Mouse (Mus musculus) lung, embryonic 15.5 days (tissue): ENCODE measurements around the gene Ctnna2. TPM values are rescaled to one million over a fixed set of nuclear protein-coding genes. Genes with fewer than 3 reads are reported as not detected.

Experiments
- ATAC-seq: fragments of 200-750 bp; cut with Nextera tagmentation; 2 replicates; pipeline ENCODE4 v1.8.0; 2017; ENCODE audit warnings: moderate number of reproducible peaks, borderline replicate concordance; ENCODE audit not compliant: low FRiP score, low TSS enrichment; ENCODE audit errors: extremely low read depth
- H3K27ac ChIP-seq: fragments of 300-500 bp; sonication (generic); 2 replicates; pipeline ENCODE4 v1.5.1; 2015; ENCODE audit warnings: moderate library complexity, mild to moderate bottlenecking, inconsistent platforms
- H3K27me3 ChIP-seq: fragments of 300-500 bp; sonication (generic); 2 replicates; pipeline ENCODE4 v1.6.1; 2015; ENCODE audit warnings: inconsistent platforms
- H3K36me3 ChIP-seq: fragments of 300-500 bp; sonication (generic); 2 replicates; pipeline ENCODE4 v1.6.1; 2015; ENCODE audit warnings: inconsistent platforms
- H3K4me1 ChIP-seq: fragments of 300-500 bp; sonication (generic); 2 replicates; pipeline ENCODE4 v1.6.1; 2015; ENCODE audit warnings: inconsistent platforms
- H3K4me2 ChIP-seq: fragments of 300-500 bp; sonication (generic); 2 replicates; pipeline ENCODE4 v1.6.1; 2015; ENCODE audit warnings: inconsistent platforms, mild to moderate bottlenecking, moderate library complexity
- H3K4me3 ChIP-seq: fragments of 300-500 bp; sonication (generic); 2 replicates; pipeline ENCODE4 v1.5.1; 2015; ENCODE audit warnings: mild to moderate bottlenecking, inconsistent platforms
- H3K9ac ChIP-seq: fragments of 300-500 bp; sonication (generic); 2 replicates; pipeline ENCODE4 v1.6.1; 2015; ENCODE audit warnings: inconsistent platforms
- H3K9me3 ChIP-seq: fragments of 300-500 bp; sonication (generic); 2 replicates; pipeline ENCODE4 v1.6.1; 2016; ENCODE audit warnings: inconsistent platforms
- WGBS: fragments of 180-500 bp; shearing (Covaris S2); methylation state at CpG from one replicate; pipeline ENCODE4 v1.1.7; 2015; 5-methylcytosine and 5-hydroxymethylcytosine counted together
- polyA plus RNA-seq: library from polyadenylated mRNA; unstranded; fragments of >200 nt; fragmentation: Nextera tagmentation; extraction: Ambion mirVana; gene quantifications from 2 replicates; pipeline ENCODE4 v1.2.1, GENCODE M21; 2015

The Ctnna2 gene
- polyA plus RNA-seq, 1 experiment from 2014 or later, result 2.0 TPM

DNA sequence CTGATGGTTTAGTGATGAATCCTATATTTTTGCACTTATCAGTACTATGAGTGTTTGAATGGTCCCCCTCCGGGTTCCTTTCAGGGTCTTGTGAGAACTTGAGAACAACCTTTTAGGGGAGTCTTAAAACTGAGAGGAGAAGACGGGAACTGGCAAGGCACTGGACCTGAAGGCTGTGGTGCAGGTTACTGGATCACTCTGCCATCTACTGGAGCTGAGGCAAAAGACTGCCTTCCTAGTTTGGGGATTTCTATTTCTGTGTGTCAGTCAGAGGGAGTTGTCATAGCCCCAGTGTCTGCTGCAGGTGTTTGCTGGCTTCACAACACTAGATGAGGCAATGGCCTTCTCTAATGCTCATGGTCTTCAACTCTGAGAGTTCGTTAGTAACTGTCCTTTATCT is 406.9 kb downstream of the Ctnna2 start:
- Histone ChIP-seq H3K27ac (no peak overlapping the region), H3K27me3 (no peaks in the 10 kb centered on the region), H3K4me3 (no peak overlapping the region), H3K9me3 (no peaks in the 10 kb centered on the region), H3K9ac (no peak overlapping the region), H3K4me2 (no peak overlapping the region), H3K4me1 (no peaks in the 10 kb centered on the region), H3K36me3 (no peaks in the 10 kb centered on the region)
- WGBS, result 35% methylated on average over 3 of the region's 3 CpGs
- ATAC-seq, result no peak

GRCm38 (mm10) chr6:77569851-77570250 is 409.6 kb downstream of the Ctnna2 start:
- H3K4me1 ChIP-seq, result no peaks in the 10 kb centered on the region
- 84% methylated on average over 3 of the region's 3 CpGs for WGBS

DNA sequence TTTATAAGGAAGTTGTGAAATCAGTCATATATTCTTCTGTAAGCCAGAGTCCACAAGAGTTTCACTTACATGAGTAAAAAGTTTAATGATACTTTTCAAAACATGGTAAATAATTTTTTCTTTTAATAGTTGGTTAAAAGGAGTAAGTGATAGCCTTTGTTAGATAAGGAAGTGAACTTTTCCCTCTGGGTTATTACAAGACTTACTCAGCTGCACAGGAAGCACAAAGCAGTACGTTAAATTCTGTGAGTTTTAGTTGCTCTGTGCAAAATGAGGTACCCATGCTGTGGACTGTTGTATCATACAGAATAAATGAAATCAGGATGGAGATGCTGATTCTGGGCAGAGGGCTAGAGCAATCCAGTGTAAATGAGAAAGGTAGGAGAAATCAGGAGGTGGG is 423.3 kb downstream of the Ctnna2 start:
- Histone ChIP-seq H3K27ac (no peak overlapping the region), H3K4me1 (no peaks in the 10 kb centered on the region), H3K9ac (no peak overlapping the region), H3K4me2 (no peak overlapping the region), H3K27me3 (no peaks in the 10 kb centered on the region), H3K4me3 (no peak overlapping the region), H3K36me3 (no peaks in the 10 kb centered on the region), H3K9me3 (no peaks in the 10 kb centered on the region)
- 61% methylated on average over 1 of the region's 1 CpGs for WGBS
- no peak for ATAC-seq

More at GRCm38 (mm10) chr6:77569851-77570250, 409.6 kb downstream of the Ctnna2 start:
- no peak overlapping the region for H3K27ac ChIP-seq
- no peak for ATAC-seq
- H3K9ac ChIP-seq, result no peak overlapping the region
- no peak overlapping the region for H3K4me2 ChIP-seq
- no peak overlapping the region for H3K4me3 ChIP-seq
- H3K9me3 ChIP-seq, result no peaks in the 10 kb centered on the region
- H3K36me3 ChIP-seq, result no peaks in the 10 kb centered on the region
- H3K27me3 ChIP-seq, result no peaks in the 10 kb centered on the region

GRCm38 (mm10) chr6:77537055-77537807 is 442.3 kb downstream of the Ctnna2 start:
- Histone ChIP-seq H3K27me3 (no peaks in the 10 kb centered on the region), H3K9ac (no peak overlapping the region), H3K4me1 (no peaks in the 10 kb centered on the region), H3K4me3 (no peak overlapping the region), H3K9me3 (no peaks in the 10 kb centered on the region), H3K4me2 (no peak overlapping the region), H3K36me3 (no peaks in the 10 kb centered on the region), H3K27ac (no peak overlapping the region)
- no peak for ATAC-seq
- 16% methylated on average over 15 of the region's 15 CpGs for WGBS

DNA sequence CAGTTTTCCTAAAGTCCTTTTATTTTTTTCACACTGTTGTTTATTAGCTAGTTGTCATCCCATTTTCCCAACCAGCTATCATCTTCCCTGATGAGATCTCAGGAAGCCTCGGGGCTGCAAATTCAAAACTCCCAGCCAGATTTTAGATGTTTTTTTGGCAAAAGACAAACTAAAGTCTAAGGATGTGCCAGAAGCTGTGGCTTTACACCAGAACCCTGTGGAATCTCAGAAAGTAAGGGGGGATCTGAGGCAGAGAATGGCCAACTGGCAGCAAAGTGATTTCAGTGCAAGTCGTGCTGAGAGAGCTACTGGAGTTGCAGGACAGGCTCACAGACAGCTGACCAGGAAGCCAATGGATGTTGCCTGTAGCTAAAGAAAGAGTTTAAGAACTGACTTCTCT is 451.9 kb downstream of the Ctnna2 start:
- WGBS, result 42% methylated on average over 2 of the region's 2 CpGs
- H3K9ac ChIP-seq, result no peak overlapping the region
- H3K9me3 ChIP-seq, result no peaks in the 10 kb centered on the region
- ATAC-seq, result no peak
- H3K27ac ChIP-seq, result no peak overlapping the region
- no peaks in the 10 kb centered on the region for H3K27me3 ChIP-seq
- H3K4me1 ChIP-seq, result no peaks in the 10 kb centered on the region
- no peak overlapping the region for H3K4me3 ChIP-seq
- no peaks in the 10 kb centered on the region for H3K36me3 ChIP-seq
- no peak overlapping the region for H3K4me2 ChIP-seq

DNA sequence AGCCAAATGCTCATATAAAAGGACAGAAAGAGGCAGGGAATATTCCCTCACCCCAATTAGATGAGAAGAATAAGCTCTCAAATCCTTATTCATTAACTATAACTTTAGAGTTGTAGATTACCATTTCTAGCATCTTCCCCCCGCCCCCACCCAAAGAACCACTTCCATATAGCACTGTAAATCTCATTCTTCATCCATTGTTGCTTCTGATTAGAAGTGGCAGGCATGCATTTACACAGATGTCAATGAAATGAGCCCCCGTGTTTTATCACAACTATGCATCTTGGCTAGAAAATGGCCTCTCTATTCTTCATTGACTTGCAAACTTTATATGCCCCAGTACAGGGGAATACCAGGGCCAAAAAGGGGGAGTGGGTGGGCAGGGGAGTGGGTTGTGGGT is 457.7 kb downstream of the Ctnna2 start:
- WGBS, result 61% methylated on average over 2 of the region's 2 CpGs
- no peak for ATAC-seq
- no peaks in the 10 kb centered on the region for H3K36me3 ChIP-seq
- no peaks in the 10 kb centered on the region for H3K9me3 ChIP-seq
- no peak overlapping the region for H3K4me2 ChIP-seq
- H3K4me1 ChIP-seq, result no peaks in the 10 kb centered on the region
- H3K4me3 ChIP-seq, result no peak overlapping the region
- no peak overlapping the region for H3K9ac ChIP-seq
- no peak overlapping the region for H3K27ac ChIP-seq
- no peaks in the 10 kb centered on the region for H3K27me3 ChIP-seq

DNA sequence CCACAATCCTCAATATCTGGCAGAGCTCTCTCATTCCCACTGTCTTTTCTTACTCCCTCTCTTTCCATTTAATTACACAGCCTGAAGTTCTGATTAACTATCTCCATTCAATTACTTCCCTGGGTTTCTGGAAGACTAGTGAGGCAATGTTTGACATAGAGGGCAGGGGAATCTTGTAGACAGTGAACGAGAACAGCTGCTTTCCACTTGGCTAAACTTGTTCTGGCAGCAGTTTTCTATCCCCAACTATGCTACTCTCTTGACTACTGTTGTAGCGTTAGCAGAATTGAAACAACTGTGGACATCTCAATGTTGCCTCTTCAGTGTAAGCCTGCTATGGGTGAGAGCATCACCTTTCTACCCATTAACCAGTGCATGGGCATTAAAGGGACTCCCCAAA is 463.0 kb downstream of the Ctnna2 start:
- WGBS, result 47% methylated on average over 2 of the region's 2 CpGs
- peak; percentile 55; the same call in 1 of the 2 replicates for ATAC-seq
- H3K27me3 ChIP-seq, result no peaks in the 10 kb centered on the region

DNA sequence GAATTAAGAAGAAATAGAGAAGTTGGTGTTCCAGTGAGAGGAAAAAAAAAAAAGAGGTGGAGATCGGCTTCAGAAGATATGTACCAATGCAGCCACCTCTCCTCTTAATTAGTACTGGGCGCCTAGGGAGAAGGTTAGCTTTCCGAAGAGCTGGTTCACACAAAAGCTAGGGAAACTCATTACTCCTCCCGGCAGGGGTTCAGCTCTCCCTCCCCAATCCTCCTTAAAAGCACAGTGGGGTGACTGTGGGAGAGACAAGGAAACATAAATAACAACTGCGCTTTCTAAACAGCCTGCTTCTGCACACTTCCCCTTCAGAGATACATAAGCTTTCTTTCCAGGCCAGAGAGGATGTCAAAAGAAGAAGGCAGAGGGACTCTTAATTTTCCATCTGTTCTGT is 467.7 kb downstream of the Ctnna2 start:
- Histone ChIP-seq H3K4me1 (no peaks in the 10 kb centered on the region), H3K27me3 (no peaks in the 10 kb centered on the region), H3K9ac (no peak overlapping the region), H3K36me3 (no peaks in the 10 kb centered on the region), H3K4me3 (no peak overlapping the region), H3K27ac (no peak overlapping the region), H3K4me2 (no peak overlapping the region), H3K9me3 (no peaks in the 10 kb centered on the region)
- 15% methylated on average over 5 of the region's 5 CpGs for WGBS
- ATAC-seq, result no peak

More for the DNA sequence above, 463.0 kb downstream of the Ctnna2 start:
- Histone ChIP-seq H3K27ac (no peak overlapping the region), H3K4me3 (no peak overlapping the region), H3K4me2 (no peak overlapping the region), H3K36me3 (no peaks in the 10 kb centered on the region), H3K9me3 (no peaks in the 10 kb centered on the region), H3K4me1 (no peaks in the 10 kb centered on the region), H3K9ac (no peak overlapping the region)

DNA sequence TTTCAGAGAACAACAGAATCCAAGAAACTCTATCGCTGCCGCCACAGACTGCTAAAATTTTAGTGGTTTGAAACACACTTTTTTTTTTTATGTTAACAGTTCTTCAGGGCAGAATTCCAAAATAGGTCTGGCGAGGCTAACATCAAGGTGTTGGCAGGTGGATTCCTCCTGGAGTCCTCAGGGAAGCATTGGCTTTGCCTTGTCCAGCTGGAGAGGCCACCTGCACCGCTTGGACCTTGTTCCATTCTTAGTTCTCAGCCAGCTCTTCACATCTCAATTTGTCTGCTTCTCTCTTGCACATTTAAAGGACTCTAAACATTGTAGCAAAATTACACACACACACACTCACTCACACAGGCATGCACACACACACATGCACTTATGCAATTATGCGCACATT is 487.8 kb downstream of the Ctnna2 start:
- no peaks in the 10 kb centered on the region for H3K9me3 ChIP-seq
- H3K27me3 ChIP-seq, result no peaks in the 10 kb centered on the region
- no peaks in the 10 kb centered on the region for H3K4me1 ChIP-seq
- 67% methylated on average over 5 of the region's 5 CpGs for WGBS
- no peak for ATAC-seq
- H3K27ac ChIP-seq, result no peak overlapping the region
- no peak overlapping the region for H3K4me2 ChIP-seq
- no peaks in the 10 kb centered on the region for H3K36me3 ChIP-seq
- no peak overlapping the region for H3K4me3 ChIP-seq
- H3K9ac ChIP-seq, result no peak overlapping the region

DNA sequence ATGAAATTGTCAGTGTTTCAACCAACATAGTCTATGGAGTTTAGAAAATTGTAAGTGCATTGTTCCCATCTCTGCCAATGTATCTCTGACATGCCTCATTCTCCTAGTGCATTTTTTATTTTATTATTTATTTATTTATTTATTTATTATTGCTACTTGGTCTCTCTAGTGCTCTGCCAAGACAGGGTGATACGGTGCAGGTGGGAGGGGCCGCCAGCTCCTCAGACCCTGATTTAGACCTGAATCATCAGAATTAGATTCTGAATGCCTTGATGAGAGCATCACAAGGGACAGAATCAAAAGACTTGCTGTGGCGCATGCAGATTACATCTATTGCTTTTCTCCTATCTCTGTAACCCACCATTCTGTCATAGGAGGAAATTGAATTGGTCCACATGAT is 492.8 kb downstream of the Ctnna2 start:
- Histone ChIP-seq H3K4me2 (no peak overlapping the region), H3K4me1 (no peaks in the 10 kb centered on the region), H3K27me3 (no peaks in the 10 kb centered on the region), H3K9ac (no peak overlapping the region), H3K36me3 (no peaks in the 10 kb centered on the region), H3K9me3 (no peaks in the 10 kb centered on the region), H3K27ac (no peak overlapping the region), H3K4me3 (no peak overlapping the region)
- 88% methylated on average over 3 of the region's 3 CpGs for WGBS
- no peak for ATAC-seq

GRCm38 (mm10) chr6:77482081-77482480 is 497.4 kb downstream of the Ctnna2 start:
- H3K27ac ChIP-seq, result no peak overlapping the region
- no peak for ATAC-seq
- 78% methylated on average over 3 of the region's 3 CpGs for WGBS
- no peaks in the 10 kb centered on the region for H3K9me3 ChIP-seq
- no peak overlapping the region for H3K4me3 ChIP-seq
- no peak overlapping the region for H3K9ac ChIP-seq
- no peak overlapping the region for H3K4me2 ChIP-seq
- H3K36me3 ChIP-seq, result no peaks in the 10 kb centered on the region
- H3K4me1 ChIP-seq, result no peaks in the 10 kb centered on the region
- no peaks in the 10 kb centered on the region for H3K27me3 ChIP-seq

DNA sequence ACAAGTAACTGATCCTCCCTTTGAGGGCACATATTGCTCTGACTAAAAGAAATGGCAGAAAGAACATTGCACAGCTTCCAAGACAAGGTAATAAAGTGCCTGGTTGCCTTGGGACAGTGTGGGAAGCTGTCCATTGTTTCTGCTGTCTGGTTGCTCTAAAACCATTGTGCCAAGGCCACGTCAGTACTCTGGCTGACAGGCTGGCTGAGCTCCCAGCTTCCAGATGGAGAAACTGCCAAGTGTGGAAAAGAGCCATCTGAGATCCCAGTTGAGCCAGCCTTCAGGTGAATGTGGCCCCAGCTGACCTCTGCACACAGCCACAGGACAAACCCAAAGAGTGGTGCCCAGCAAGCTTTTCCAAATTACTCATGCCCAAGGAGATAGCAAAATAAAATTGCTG is 504.1 kb downstream of the Ctnna2 start:
- H3K4me3 ChIP-seq, result no peak overlapping the region
- ATAC-seq, result no peak
- 19% methylated on average over 1 of the region's 1 CpGs for WGBS
- H3K27me3 ChIP-seq, result no peaks in the 10 kb centered on the region
- H3K36me3 ChIP-seq, result no peaks in the 10 kb centered on the region
- H3K4me1 ChIP-seq, result no peaks in the 10 kb centered on the region
- no peaks in the 10 kb centered on the region for H3K9me3 ChIP-seq
- no peak overlapping the region for H3K27ac ChIP-seq
- no peak overlapping the region for H3K9ac ChIP-seq
- H3K4me2 ChIP-seq, result no peak overlapping the region

GRCm38 (mm10) chr6:77473256-77473655 is 506.2 kb downstream of the Ctnna2 start:
- Histone ChIP-seq H3K27me3 (no peaks in the 10 kb centered on the region), H3K27ac (no peak overlapping the region), H3K4me2 (no peak overlapping the region), H3K9me3 (no peaks in the 10 kb centered on the region), H3K4me1 (no peaks in the 10 kb centered on the region), H3K4me3 (no peak overlapping the region), H3K9ac (no peak overlapping the region), H3K36me3 (no peaks in the 10 kb centered on the region)
- WGBS, result 80% methylated on average over 7 of the region's 7 CpGs
- ATAC-seq, result no peak
